Mouse (Mus musculus) testis, adult 2 months (tissue): Measurements from ENCODE around the gene Tnr.

Experiments used
- CTCF ChIP-seq: fragments of 200-500 bp; IDR thresholded peaks from 2 replicates; pipeline ENCODE4 v1.5.1; 2012; ENCODE audit warnings: low read depth, mild to moderate bottlenecking, inconsistent platforms, low read length, moderate library complexity; ENCODE audit not compliant: control insufficient read depth, insufficient read depth, insufficient replicate concordance
- POLR2A ChIP-seq: fragments of 200-500 bp; IDR thresholded peaks from 2 replicates; pipeline ENCODE4 v1.6.1; 2012; ENCODE audit warnings: low read depth, mild to moderate bottlenecking, inconsistent platforms, low read length, moderate library complexity; ENCODE audit not compliant: control insufficient read depth

- TF ChIP-seq POLR2A (no peak), CTCF (no peak)
Measured at GRCm38 (mm10) chr1:159523069-159523468, 500 bp upstream of the Tnr start.
